Mouse (Mus musculus) CH12.LX (cell line): ENCODE results near the gene Nckap1l.

Experiments
- CTCF ChIP-seq, 2 experiments: IDR thresholded peaks in 1 of 2; conservative IDR thresholded peaks in 1 of 2; 2 replicates each; pipeline ENCODE4 v1.5.1; 2011 to 2012; ENCODE audit warnings: low read depth in 2 of 2, low read length in 2 of 2, improper control_type of control experiment in 1 of 2, inconsistent platforms in 1 of 2, mild to moderate bottlenecking in 1 of 2, moderate library complexity in 1 of 2
- MAX ChIP-seq: IDR thresholded peaks from 2 replicates; pipeline ENCODE4 v1.6.1; 2011; ENCODE audit warnings: low read length, improper control_type of control experiment

- TF ChIP-seq CTCF (conservative IDR thresholded peaks at IDR 0.05 in 1 of 2, IDR thresholded peaks at IDR 0.05 in 1 of 2; ENCODE audit: low read depth in 2 of 2, low read length in 2 of 2) (no peak), MAX (no peak)
These were observed 66.1 kb downstream of the Nckap1l start for GRCm38 (mm10) chr15:103519386-103520378.
